Mouse (Mus musculus) hindbrain, postnatal 0 days (tissue): Measurements from ENCODE around the gene Sec24b. TPM values are rescaled to one million over a fixed set of nuclear protein-coding genes. Genes with fewer than 3 reads are reported as not detected.

Source experiments
- ATAC-seq: fragments of 200-750 bp; cut with Nextera tagmentation; 2 replicates; pipeline ENCODE4 v1.8.0; 2017; ENCODE audit warnings: mild to moderate bottlenecking, moderate TSS enrichment, moderate library complexity
- DNase-seq: peaks from one replicate; pipeline ENCODE4 v3.0.0-alpha.2; 2015; ENCODE audit warnings: low spot score
- H3K27ac ChIP-seq: fragments of 300-500 bp; sonication (generic); 2 replicates; pipeline ENCODE4 v1.5.1; 2014; ENCODE audit warnings: mild to moderate bottlenecking
- H3K27me3 ChIP-seq: fragments of 300-500 bp; sonication (generic); 2 replicates; pipeline ENCODE4 v1.6.1; 2014; ENCODE audit warnings: low read length, mixed read lengths; ENCODE audit not compliant: insufficient read depth
- H3K36me3 ChIP-seq: fragments of 300-500 bp; sonication (generic); 2 replicates; pipeline ENCODE4 v1.6.1; 2014; ENCODE audit warnings: low read length, mixed read lengths; ENCODE audit not compliant: insufficient read depth
- H3K4me1 ChIP-seq: fragments of 300-500 bp; sonication (generic); 2 replicates; pipeline ENCODE4 v1.6.1; 2014; ENCODE audit warnings: antibody characterized with exemption, low read length, mixed read lengths; ENCODE audit not compliant: insufficient read depth
- H3K4me2 ChIP-seq: fragments of 300-500 bp; sonication (generic); 2 replicates; pipeline ENCODE4 v1.6.1; 2014; ENCODE audit warnings: low read depth, mild to moderate bottlenecking, low read length, moderate library complexity, mixed read lengths
- H3K4me3 ChIP-seq: fragments of 300-500 bp; sonication (generic); 2 replicates; pipeline ENCODE4 v1.5.1; 2014; ENCODE audit warnings: low read length
- H3K9ac ChIP-seq: fragments of 300-500 bp; sonication (generic); replicated peaks from 2 replicates; pipeline ENCODE4 v1.6.1; 2014; ENCODE audit warnings: mild to moderate bottlenecking, low read length, moderate library complexity, mixed read lengths
- H3K9me3 ChIP-seq: fragments of 300-500 bp; sonication (generic); 2 replicates; pipeline ENCODE4 v1.6.1; 2016; ENCODE audit warnings: low read length, mixed read lengths
- CTCF ChIP-seq: IDR thresholded peaks from 2 replicates; pipeline ENCODE4 v1.5.1; 2016; ENCODE audit warnings: antibody characterized with exemption, control low read depth, low read depth
- WGBS: fragments of 180-500 bp; shearing (Covaris S2); extraction: QIAGEN DNeasy Blood & Tissue Kit; methylation state at CpG from one replicate; pipeline ENCODE4 v1.1.7; 2014; 5-methylcytosine and 5-hydroxymethylcytosine counted together
- polyA plus RNA-seq: library from polyadenylated mRNA; unstranded; fragments of >200 nt; fragmentation: Nextera tagmentation; extraction: Ambion mirVana; gene quantifications from 2 replicates; pipeline ENCODE4 v1.2.1, GENCODE M21; 2015
- total RNA-seq: library from RNA; depleted of rRNA; stranded (reverse); fragments of >200 nt; gene quantifications from 2 replicates; pipeline ENCODE4 v1.2.3, GENCODE M21; 2014

Sec24b gene
- total and polyA plus RNA-seq, 2 experiments from 2014 or later = 34.0 to 39.7 TPM

- 69% methylated on average over 5 of the region's 5 CpGs for WGBS
- no peak overlapping the region for H3K27ac ChIP-seq
- TF ChIP-seq CTCF = no peak
- no peak overlapping the region for H3K4me2 ChIP-seq
- DNase-seq (no peak), ATAC-seq (no peak)
- H3K36me3 ChIP-seq = peaks cover 33% of the 10 kb centered on the region
- H3K4me1 ChIP-seq = no peaks in the 10 kb centered on the region
- H3K4me3 ChIP-seq = no peak overlapping the region
- no peaks in the 10 kb centered on the region for H3K9me3 ChIP-seq
- H3K9ac ChIP-seq = no peak overlapping the region
- H3K27me3 ChIP-seq = no peaks in the 10 kb centered on the region
Observed at GRCm38 (mm10) chr3:129982271-129982670, 79.1 kb downstream of the Sec24b start.

- Histone ChIP-seq H3K36me3 (peaks cover 28% of the 10 kb centered on the region), H3K9ac (no peak overlapping the region), H3K4me1 (no peaks in the 10 kb centered on the region), H3K4me3 (no peak overlapping the region), H3K4me2 (no peak overlapping the region), H3K27ac (no peak overlapping the region), H3K9me3 (no peaks in the 10 kb centered on the region), H3K27me3 (no peaks in the 10 kb centered on the region)
- 93% methylated on average over 11 of the region's 11 CpGs for WGBS
- ATAC-seq = peak; percentile 67; the same call in 1 of the 2 replicates
- TF ChIP-seq CTCF = no peak
- DNase-seq = no peak
Observed at GRCm38 (mm10) chr3:129981756-129982155, 79.6 kb downstream of the Sec24b start.

GRCm38 (mm10) chr3:129979510-129979909 lies 81.8 kb downstream of the Sec24b start:
- Histone ChIP-seq H3K27ac (no peak overlapping the region), H3K9ac (no peak overlapping the region), H3K27me3 (no peaks in the 10 kb centered on the region), H3K4me3 (no peak overlapping the region), H3K4me1 (no peaks in the 10 kb centered on the region), H3K36me3 (peaks cover 11% of the 10 kb centered on the region), H3K4me2 (no peak overlapping the region), H3K9me3 (no peaks in the 10 kb centered on the region)
- WGBS = 70% methylated on average over 6 of the region's 6 CpGs
- no peak for TF ChIP-seq CTCF
- DNase-seq (no peak), ATAC-seq (no peak)

GRCm38 (mm10) chr3:129978716-129979115 lies 82.6 kb downstream of the Sec24b start:
- H3K27me3 ChIP-seq = no peaks in the 10 kb centered on the region
- WGBS = 76% methylated on average over 9 of the region's 9 CpGs
- no peaks in the 10 kb centered on the region for H3K4me1 ChIP-seq
- H3K4me2 ChIP-seq = no peak overlapping the region
- ATAC-seq (no peak), DNase-seq (no peak)
- no peak for TF ChIP-seq CTCF
- H3K4me3 ChIP-seq = no peak overlapping the region
- no peak overlapping the region for H3K27ac ChIP-seq
- no peaks in the 10 kb centered on the region for H3K9me3 ChIP-seq
- peaks cover 10% of the 10 kb centered on the region for H3K36me3 ChIP-seq
- H3K9ac ChIP-seq = no peak overlapping the region

GRCm38 (mm10) chr3:129976317-129976716 lies 85.0 kb downstream of the Sec24b start:
- Histone ChIP-seq H3K9me3 (no peaks in the 10 kb centered on the region), H3K36me3 (no peaks in the 10 kb centered on the region), H3K27me3 (no peaks in the 10 kb centered on the region), H3K9ac (no peak overlapping the region), H3K4me1 (no peaks in the 10 kb centered on the region), H3K4me3 (no peak overlapping the region), H3K27ac (no peak overlapping the region), H3K4me2 (no peak overlapping the region)
- no peak for TF ChIP-seq CTCF
- WGBS = 81% methylated on average over 5 of the region's 5 CpGs
- DNase-seq = no peak
- no peak for ATAC-seq

GRCm38 (mm10) chr3:129970529-129971515 lies 90.5 kb downstream of the Sec24b start:
- H3K4me1 ChIP-seq = peaks cover 9% of the 10 kb centered on the region
- H3K4me2 ChIP-seq = peak overlapping the region; percentile 100
- H3K36me3 ChIP-seq = no peaks in the 10 kb centered on the region
- no peak overlapping the region for H3K27ac ChIP-seq
- H3K9me3 ChIP-seq = no peaks in the 10 kb centered on the region
- WGBS = 15% methylated on average over 19 of the region's 19 CpGs
- ATAC-seq (peak; percentile 85), DNase-seq (peak; percentile 80)
- TF ChIP-seq CTCF = no peak
- no peak overlapping the region for H3K9ac ChIP-seq
- H3K4me3 ChIP-seq = peak overlapping the region; percentile 59
- H3K27me3 ChIP-seq = no peaks in the 10 kb centered on the region
